Mouse (Mus musculus) spleen, postnatal 4 days (tissue): ENCODE results near the gene Tgfa.

Experiments used
- DNase-seq, 2 experiments: peaks; one replicate each; pipeline ENCODE4 v3.0.0; 2022; ENCODE audit warnings: low spot score in 2 of 2

The Tgfa gene

DNA sequence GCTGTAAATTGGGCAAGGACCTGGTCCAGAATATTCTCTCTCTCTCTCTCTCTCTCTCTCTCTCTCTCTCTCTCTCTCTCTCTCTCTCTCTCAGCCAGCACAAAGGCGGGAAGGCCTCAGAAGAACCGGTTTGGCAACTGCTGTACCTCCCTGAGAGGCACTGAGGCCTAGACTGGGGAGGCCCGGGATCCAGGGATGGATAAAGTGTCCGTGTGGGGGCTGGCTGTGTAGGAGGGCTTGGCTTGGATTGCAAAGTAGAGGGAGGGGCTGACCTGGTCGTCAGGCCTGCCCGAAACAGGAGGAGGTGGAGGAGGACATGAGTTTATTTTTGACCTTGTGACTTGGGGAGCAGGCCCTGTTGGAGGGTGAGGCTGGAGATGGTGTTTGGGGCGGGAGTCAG, 27.4 kb downstream of the Tgfa start:
- no peak for DNase-seq

DNA sequence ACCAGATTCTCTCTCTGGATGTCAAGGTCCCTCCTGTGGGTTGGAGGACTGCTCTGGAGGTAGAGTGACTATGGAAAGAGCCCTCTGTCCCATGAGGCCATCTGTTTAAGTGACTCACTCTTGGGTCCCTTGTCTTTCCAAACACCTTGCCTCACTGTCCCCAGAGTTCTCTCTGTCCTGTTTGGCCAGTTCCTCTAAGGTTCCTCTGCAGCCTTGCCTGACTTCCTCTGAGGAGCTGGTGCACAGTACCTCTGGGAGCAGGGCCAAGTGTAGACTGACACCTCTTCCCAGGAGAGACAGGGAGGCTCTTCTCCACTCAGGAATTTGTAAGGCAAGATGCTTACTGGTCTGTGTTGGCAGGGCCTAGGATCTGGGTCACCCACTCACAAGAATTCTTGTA, 30.6 kb downstream of the Tgfa start:
- no peak for DNase-seq

DNA sequence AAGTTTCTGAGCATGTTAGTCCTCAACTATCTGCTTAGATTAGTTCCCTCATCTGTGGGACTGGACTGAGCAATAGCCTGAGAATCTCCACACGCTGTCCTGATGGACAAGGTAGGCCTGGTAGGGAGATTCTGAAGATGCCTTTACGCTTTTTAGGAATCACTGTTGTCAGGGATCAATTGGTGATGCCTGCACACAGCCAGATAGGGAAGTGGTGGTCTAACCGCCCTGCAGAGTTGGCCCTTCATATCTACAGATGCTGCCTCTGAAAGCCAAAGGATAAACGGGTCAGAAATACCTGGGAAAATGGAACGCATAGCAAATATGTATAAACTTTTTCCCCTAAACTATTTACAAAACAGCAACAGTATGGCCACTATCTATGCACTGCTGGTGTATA, 37.3 kb downstream of the Tgfa start:
- no peak for DNase-seq

DNA sequence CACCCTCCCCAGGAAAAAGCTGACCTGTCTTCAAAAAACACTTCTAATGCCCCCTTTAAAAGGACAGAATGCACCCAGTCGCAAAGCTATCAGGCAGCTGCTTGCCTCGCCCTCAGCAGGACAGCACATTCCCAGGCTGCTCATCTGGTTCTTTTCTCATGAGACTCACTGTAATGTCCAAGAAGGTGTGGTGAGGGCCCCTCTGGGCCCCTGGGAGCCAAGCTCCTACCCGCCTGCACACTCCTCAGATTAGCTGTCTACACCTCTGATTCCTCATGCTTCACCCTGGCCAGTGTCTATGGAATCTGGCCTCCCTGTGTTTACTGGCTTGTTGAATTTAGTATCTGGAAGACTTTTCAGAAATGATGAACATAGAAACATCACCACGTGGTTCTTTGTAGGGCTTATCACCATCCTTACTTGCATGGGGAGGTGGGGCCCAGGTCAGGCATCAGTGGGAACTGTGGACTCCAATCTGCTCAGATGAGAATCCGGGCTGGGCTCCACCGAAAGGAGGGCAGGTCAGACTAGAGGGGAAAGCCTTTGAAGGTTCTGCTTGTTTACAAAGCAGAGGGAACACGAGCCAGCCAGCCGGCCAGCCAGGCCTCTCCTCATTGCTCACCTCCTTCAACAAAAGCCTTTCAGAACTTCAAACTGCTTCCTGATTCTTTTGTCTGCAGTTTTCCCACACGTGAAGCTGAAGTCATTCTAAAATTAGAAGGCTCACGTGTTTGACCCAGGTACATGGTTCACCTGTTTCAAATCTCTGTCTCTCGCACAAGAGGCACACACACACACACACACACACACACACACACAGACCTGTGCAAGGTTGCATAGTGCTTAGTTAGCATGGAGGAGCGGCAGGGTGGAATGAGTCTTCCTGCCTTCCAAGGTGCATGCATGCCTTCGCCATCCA, 38.7 kb downstream of the Tgfa start:
- no peak for DNase-seq

DNA sequence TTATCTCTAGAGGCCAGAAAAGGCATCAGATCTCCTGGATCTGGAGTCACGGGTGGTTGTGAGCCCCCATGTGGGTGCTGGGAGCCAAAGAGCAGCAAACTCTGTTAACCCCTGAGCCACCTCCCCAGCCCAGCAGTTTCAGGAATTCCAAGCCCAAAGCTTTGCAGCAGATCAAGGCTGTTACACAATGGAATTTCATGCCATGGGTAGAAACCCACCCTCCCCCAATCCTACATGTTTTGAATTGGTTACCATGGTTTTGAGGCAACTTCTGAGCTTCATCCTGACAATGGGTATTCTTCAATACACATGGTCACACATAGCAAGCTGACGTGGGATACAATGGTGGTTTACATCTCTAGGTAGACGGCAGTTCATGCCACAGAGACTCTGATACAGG, 49.8 kb downstream of the Tgfa start:
- no peak for DNase-seq

DNA sequence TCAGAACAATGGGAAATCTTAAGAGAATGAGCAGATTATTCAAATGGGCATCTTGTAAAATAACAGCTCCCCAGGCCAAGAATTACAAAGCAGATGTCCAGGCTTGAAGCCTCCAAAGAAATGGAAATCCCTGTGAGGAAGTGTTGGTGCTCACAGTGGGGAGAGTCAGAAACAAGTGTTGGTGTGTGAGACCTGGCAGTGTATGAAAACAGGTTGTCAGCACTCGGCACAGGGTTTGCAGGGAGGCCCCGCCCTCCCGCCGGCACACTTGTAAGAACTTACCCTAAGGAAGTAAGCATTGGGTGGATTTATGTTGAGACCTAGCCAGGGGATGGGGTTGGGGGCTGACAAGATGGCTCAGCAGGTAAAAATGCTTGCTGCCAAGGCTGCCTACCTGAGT, 50.9 kb downstream of the Tgfa start:
- no peak for DNase-seq

DNA sequence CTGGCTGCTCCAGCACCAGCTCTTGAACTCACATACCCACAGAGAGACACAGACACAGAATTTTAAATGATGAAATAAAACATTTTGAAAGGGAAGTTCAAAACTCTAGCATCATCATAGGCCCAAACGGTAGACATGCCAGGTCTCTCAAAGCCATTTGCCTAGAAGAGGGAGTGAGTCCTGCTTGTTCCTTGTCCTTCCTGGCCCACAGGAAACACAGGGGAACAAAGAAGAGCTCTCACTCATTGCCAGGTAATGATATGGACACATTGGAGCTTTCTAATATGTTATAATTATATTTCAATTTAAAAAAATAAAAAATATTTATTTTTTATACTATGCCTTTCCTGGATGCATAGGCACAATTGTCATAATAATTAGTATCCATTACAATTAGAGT, 53.5 kb downstream of the Tgfa start:
- DNase-seq: no peak

DNA sequence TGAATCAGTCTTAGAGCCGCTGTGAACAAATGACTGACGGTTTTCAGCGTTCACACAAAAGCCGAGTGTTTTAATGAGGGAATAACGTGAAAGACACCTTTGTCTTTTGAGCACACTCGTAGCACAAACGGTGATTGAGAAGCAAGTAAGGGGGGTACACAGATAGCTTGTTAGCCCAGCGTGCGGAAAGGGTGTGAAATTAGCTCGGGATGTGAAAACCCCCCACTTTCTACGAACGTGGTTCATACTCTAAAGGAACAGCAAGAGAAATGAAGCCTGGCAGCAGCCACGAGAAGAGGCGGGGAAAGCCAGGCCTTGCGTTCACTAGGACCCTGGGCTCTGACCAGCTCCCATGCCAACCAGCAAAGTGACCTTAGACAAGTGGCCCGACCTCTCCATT, 54.0 kb downstream of the Tgfa start:
- no peak for DNase-seq

DNA sequence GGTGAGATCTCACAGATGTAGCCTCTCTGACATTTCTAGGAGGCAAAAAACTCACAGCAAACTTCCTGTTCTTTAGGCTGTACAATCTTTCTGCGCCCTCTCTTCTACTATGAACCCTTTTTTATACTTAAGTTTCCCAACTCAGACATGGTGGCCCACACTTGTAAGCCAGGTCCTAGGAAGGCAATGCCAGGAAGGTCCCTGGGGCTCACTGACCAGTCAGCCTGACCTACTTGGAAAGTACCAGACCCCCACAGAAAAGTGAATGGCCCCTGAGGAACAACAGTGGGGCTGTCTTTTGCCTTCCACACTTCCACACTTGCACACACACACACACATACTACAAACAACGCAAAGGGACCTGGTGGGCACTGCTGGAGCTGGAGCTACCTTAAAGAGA, 55.2 kb downstream of the Tgfa start:
- DNase-seq: no peak

DNA sequence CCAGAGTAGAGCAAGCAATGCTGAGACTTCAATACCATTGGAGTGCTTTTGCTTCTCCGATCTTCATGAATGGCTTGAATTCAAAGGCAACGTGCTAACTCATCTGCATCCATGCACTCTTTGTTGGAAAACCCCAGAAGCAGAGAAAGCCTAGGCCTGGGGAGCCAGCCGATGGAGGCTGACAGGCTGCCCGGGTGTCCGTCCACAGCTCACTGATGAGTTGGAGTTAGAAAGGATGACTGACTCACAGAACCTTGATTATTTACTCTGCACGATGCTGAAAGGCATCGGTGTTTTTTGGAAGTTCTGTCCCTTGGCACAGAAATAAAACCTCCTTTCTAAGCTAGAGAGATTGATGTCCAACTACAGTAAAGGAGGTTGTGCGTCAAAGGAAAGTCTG, 55.8 kb downstream of the Tgfa start:
- DNase-seq: no peak

DNA sequence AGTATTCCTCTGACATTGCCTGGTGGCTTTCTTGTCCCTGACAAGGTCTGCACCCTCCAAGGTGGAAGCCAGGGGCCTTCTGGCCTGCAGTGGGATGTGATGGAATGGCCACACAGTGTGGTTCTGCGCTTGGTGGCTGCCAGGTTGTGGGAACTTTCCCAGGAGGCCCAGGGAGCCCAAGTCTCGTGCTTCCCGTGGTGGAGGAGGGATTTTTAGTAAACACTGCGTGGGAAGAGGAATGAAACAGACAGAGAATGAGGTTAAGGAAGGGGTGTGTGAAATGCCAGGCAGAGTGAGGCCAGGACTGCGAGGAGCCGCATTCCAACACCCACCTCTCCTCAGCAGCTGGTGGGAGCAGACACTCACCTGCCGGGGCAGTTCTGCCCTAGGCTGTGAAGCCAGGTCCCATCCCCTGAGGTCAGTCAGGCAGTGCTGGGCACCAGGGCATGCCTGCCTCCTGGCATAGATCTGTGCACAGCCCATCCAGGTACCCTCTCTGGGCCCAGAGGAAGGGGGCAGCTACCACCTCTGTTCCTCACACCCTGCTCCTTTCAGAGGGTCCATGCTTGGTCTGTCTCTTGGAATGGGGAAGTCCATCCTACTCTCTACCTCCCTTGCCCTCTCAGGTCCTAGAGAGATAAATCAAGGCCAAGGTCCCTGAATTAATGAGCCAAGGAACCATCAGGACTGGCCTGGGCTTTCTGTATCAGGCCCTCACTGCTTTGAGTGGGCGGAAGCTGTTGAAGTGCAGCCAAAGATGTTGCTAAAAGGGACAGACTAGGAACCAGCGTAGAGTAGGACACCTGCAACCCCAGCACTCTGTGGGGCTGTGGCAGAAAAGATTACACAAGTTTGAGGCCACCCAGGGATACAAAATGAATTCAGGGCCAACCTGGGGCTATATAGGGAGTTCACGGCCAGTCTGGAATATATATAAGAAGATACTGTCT, 57.4 kb downstream of the Tgfa start:
- DNase-seq: no peak

DNA sequence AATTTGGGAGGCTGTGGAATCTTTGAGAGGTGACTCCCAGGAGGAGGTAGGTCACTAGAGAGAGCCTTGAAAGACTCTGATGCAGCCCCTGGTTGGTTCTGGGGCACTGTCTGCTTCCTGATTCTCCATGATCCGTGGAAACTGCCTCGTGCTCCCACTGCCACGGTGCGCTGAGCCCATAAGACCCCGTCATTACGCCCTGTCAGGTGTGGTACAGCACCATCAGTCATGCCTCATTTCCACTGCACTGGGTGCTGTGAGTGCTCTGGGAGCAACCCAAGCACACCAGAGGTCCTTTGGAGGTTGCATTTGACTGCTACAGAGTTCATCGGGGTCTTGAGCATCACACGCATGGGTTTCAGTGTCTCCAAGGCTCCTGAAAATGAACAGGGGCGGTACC, 60.9 kb downstream of the Tgfa start:
- no peak for DNase-seq

DNA sequence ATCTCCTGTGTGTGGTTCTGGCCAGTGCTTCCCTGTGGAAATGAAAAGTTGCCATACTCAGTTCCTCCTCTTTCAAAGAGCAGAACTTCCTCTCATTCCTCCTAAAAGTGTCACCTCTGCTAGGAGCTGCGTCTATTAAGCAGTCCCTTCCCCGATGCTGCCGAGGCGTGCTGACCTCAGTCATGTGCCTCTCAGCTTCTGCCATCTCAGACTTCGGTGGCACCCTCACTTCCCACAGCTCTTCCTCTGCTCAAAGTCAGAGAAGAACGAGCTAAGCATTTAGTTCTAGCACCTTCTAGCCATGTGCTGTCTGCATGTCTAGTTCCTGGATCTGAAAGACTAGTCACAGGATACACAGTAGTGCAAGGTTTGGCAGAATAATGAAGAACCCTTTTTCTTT, 64.2 kb downstream of the Tgfa start:
- DNase-seq: no peak

DNA sequence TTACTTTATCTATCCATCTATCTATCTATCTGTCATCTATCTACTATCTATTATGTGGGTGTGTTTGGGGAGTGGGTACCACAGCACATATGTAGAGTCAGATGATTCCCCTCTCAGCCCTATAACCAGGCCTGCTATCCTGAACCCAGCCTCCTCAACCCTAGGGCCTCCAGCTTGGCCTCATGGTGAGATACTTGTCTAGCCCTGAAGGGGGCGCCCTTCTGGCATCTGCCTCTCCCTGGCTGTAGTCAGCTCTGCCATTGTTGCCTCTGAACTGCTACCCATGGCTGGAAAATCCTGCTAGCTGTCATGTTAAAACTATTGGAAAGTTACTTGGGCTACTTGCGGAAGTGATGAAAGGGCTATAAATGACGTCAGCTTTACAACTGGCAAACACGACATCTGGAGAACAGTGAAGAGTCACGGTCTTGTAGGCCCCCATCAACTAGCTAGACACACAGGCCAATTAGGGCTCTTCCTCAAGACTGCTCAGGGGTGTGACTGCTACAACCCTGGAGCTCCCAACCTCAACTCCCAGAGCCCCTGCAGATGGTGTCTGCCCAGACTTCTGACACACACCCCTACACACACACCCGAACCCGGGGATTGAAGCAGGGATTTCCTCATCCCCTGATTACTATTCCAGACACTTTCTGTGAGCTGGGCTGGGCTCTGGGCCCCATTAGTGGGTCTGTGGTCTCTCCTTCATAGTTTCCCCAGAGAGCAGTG, 65.5 kb downstream of the Tgfa start:
- DNase-seq: no peak

DNA sequence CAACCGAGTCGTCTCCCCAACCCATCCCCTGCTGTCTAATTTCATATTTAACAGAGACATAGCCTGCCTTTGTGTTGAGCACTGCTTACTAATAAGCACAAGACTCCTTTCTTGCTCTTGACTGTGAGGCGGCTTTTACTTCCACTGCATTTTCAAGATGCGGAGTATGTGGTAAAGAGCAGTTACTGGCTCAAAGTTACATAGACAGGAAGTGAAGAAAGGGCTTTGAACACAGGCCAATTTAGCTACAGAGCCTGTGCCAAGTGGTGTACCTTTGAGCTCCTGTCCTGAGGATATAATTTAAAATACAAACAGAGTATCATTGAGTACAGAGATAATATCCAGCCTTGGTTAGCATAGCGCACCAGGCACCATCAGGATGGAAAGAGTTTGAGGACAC, 71.8 kb downstream of the Tgfa start:
- no peak for DNase-seq

DNA sequence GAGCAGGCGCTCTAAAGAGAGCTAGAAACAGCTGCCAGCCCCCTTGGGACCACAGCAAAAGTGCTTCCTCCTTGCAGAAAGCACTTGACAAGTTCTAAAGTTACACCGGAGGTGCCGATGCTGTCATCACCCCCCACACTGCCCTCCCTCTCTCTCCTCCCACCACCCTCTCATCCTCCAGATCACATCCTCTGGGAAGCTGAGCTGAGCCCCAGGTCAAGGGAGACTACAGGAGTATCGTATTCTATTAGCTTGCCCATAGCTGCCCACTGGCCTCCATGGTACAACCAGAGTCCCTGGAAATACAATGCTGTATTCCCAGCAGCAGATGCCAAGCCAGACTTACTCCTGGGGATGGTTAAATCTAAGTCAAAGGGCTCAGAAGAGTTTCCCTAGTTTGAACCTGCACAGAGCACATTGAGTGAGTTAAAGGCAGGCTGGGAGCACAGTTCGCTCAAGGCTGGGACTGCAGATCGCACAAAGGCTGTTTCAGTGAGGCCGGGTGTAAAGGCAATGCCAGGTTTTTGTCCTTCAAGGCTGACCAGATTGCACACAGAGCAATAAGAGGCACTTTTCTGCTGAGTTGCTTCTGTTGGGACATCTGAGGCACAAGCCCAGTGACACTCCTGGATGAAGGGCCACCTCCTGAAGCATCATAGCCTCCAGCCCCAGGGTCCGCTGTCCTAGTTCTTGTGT, 75.5 kb downstream of the Tgfa start:
- no peak for DNase-seq

DNA sequence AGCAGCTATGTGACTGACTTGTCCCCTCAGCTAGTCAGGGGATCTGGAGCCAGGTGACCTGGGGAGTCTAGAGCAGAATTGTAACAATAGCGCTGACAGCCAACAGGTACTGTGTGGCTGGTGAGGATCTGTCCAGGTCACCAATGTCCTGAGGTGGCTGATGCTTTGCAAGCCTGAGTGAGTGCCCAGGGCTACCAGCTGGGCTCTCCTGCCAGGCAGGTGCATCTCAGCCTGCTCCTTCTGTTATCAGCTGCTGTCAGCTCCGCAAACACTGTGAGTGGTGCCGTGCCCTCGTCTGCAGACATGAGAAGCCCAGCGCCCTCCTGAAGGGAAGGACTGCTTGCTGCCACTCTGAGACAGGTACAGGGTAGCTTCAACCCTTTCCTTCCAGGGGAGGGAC, 76.1 kb downstream of the Tgfa start:
- DNase-seq: no peak

DNA sequence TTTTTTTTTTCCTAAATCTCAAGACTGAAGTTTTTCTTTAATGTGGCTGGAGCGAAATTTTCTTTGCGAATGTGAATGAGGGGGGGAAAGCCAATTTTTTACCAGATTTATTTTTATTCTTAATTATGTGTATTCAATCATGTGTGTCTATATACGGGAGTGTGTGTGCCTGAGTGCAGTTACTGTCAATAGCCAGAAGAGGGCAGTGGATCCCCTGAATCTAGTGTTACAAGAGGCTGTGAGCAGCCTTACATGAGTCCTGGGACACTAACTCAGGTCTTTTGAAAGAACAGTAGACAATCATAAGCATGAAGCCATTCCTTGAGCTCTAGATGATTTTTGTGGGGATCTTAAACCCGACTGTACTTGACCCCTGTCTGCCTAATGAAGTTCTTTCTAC, 80.7 kb downstream of the Tgfa start:
- DNase-seq: no peak

DNA sequence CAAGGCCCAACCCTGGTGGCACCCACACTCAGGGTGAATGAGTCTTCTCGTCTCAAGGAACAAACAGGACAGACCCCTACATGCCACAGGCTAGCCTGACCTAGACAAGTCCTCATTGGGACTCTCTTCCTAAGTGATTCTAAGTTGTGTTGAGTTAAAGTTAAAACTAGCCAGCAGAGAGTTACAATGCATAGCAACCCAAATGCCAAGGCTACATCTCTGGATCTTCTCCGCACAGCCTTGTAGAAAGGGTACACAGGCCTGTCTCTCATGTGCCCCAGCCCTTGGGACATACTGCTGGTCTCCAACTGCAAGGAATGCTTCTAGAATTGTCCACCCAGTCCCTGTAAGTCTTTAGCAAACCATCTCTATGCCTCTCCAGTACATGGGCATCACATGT, 81.8 kb downstream of the Tgfa start:
- DNase-seq: no peak

DNA sequence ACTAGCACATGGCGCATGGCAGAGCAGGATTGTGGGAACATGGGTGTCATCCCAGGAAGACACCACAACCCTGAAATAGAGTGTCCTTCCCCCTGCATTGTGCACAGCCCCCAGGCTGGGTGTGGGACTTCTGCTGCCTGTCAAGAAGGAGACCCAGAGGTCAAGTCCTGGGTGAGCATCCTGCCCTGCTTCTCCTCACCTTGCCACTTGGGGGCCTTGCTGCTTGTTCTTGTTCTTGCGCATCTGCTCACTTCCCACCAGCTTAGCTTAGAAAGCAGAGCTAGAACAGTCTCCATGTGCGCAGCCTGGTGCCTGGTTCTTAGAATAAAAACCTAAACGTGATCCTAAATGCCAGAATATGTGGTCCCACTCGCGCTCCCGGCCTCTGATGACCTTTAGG, 82.6 kb downstream of the Tgfa start:
- DNase-seq: no peak

DNA sequence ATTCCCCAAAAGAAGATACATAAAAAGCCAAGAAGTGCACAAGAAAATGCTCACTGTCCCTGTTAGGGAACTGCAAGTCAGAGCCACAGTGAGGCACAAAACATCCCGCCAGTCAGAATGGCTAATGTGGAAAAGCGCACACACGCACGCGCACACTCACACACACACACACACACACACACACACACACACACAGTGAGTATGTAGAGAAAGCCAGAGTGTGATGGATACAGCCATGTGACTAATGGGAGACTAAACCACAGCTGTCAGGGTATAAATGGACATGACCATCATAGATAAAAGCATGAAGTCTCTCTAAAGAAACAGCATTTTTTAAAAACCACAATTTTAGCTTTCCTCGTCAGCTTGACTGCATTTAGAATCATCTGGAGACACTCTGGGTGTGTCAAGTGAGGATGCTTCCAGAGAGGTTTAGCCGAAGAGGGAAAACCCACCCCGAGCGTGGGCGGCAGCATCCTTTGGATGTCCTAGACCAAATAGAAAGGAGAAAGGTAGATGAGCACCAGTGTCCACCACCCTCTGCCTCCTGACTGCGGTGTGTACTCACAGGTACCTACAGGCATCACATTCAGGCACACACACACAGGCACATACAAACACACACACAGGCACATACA, 86.7 kb downstream of the Tgfa start:
- DNase-seq: no peak
